Mouse (Mus musculus) layer of hippocampus, postnatal 14 days (tissue): ENCODE measurements at regions not wholly inside any gene's neighbourhood (a gene's known extent, or its start where the extent isn't known, plus 50 kb on each side); places are given as distances from the start of the nearest gene placed in this dataset.

Source experiments
- DNase-seq, 2 experiments: peaks; one replicate each; pipeline ENCODE4 v3.0.0; 2021 to 2022; ENCODE audit warnings: low spot score in 2 of 2, mixed read lengths in 1 of 2

- no peak for DNase-seq
Measured at GRCm38 (mm10) chr19:22027577-22027976, 111.3 kb upstream of the Trpm3 start.

GRCm38 (mm10) chr19:22047657-22048056 is 91.2 kb upstream of the Trpm3 start:
- peak; percentile 35 to 76 for DNase-seq

- no peak for DNase-seq
Measured at GRCm38 (mm10) chr19:22066302-22066701, 72.5 kb upstream of the Trpm3 start.

DNA sequence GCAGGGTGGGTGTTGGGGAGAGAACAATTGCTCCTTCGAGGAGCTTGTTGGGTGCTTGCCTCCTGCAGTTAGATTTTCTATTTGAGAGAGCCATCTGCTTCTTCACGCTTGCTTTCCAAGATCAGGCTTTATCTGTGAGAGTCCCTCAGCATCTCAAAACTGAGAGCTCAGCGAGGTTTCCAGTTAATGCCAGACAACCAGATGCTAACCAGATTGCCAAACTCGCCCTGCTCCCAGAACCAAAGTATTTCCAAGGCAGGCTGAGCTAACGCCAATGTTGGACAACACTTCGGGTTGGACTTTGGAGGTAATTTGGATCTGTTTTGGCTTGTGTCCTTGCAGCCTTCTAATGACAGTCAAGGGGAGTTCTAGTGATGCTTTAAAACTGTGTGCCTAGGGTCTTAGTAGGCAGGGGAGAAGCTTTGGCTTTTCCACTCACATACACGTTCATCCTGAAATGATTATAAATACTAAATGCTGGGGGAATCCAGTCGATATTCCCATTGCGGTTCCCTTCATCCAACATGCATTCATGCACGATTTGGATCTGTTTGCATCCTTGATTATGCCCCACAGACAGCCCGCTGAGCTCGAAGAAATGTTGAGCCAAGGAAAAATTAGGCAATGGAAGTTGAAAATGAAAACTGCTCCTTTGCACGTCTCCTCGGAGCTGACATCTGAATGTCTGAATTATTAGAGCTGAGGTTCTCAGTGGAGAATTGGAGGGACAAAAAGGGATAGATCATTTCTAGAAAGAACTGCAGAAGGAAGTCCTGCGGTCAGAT is 68.4 kb upstream of the Trpm3 start:
- DNase-seq: peak in 1 of 2 experiments; percentile 16

GRCm38 (mm10) chr19:22071701-22072100 is 67.1 kb upstream of the Trpm3 start:
- no peak for DNase-seq

GRCm38 (mm10) chr19:22074042-22074441 is 64.8 kb upstream of the Trpm3 start:
- peak in 1 of 2 experiments; percentile 17 for DNase-seq

DNA sequence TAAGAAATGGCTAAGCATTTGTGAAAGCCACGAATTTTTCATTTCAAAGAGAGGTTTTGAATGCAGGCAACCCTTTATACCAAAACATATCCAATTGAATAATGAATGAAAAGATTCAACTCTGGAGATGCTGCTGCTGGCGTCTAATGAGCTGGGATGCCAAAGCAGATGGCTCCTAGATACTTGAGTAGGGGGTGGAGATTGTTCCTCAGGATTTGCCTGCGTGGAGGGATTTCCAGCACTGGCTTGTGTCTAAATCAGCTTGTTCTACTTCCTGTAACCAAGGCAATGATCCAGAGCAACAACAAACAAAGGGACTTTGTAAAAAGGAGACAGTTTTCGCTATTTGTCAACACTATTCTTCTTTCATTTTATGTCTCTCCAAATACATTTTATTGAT is 57.4 kb upstream of the Trpm3 start:
- DNase-seq: peak in 1 of 2 experiments; percentile 44
